Mouse (Mus musculus) heart, embryonic 11.5 days (tissue): ENCODE results near the gene Prm2. TPM values are rescaled to one million over a fixed set of nuclear protein-coding genes. Genes with fewer than 3 reads are reported as not detected.
A peak's percentile ranks its signal among the peaks of the same experiment; 100 is the strongest.

ENCODE experiments used
- ATAC-seq: fragments of 200-750 bp; cut with Nextera tagmentation; replicated peaks from 2 replicates; pipeline ENCODE4 v1.8.0; 2017; ENCODE audit warnings: moderate library complexity; ENCODE audit not compliant: insufficient number of reproducible peaks, low FRiP score, low TSS enrichment
- H3K27ac ChIP-seq: fragments of 300-500 bp; sonication (generic); 2 replicates; pipeline ENCODE4 v1.5.1; 2014; ENCODE audit warnings: mild to moderate bottlenecking, low read depth, low read length
- H3K27me3 ChIP-seq: fragments of 300-500 bp; sonication (generic); 2 replicates; pipeline ENCODE4 v1.6.1; 2014; ENCODE audit warnings: mild to moderate bottlenecking, low read length, mixed read lengths; ENCODE audit not compliant: control insufficient read depth, insufficient read depth
- H3K36me3 ChIP-seq: fragments of 300-500 bp; sonication (generic); 2 replicates; pipeline ENCODE4 v1.6.1; 2014; ENCODE audit warnings: mild to moderate bottlenecking, low read length, moderate library complexity, mixed read lengths; ENCODE audit not compliant: control insufficient read depth, insufficient read depth
- H3K4me1 ChIP-seq: fragments of 300-500 bp; sonication (generic); 2 replicates; pipeline ENCODE4 v1.6.1; 2014; ENCODE audit warnings: low read length; ENCODE audit not compliant: control insufficient read depth, insufficient read depth
- H3K4me2 ChIP-seq: fragments of 300-500 bp; sonication (generic); 2 replicates; pipeline ENCODE4 v1.6.1; 2014; ENCODE audit warnings: mild to moderate bottlenecking, moderate library complexity
- H3K4me3 ChIP-seq: fragments of 300-500 bp; sonication (generic); 2 replicates; pipeline ENCODE4 v1.5.1; 2014; ENCODE audit warnings: low read depth, low read length
- H3K9ac ChIP-seq: fragments of 300-500 bp; sonication (generic); 2 replicates; pipeline ENCODE4 v1.6.1; 2014; ENCODE audit warnings: mild to moderate bottlenecking, low read depth, low read length, moderate library complexity
- H3K9me3 ChIP-seq: fragments of 300-500 bp; sonication (generic); replicated peaks from 2 replicates; pipeline ENCODE4 v1.6.1; 2016; ENCODE audit warnings: low read length; ENCODE audit not compliant: control insufficient read depth
- WGBS: fragments of 180-500 bp; shearing (Covaris S2); extraction: QIAGEN DNeasy Blood & Tissue Kit; methylation state at CpG from one replicate; pipeline ENCODE4 v1.1.7; 2014; ENCODE audit not compliant: insufficient replicate concordance; 5-methylcytosine and 5-hydroxymethylcytosine counted together
- polyA plus RNA-seq: library from polyadenylated mRNA; unstranded; fragments of >200 nt; fragmentation: Nextera tagmentation; extraction: Ambion mirVana; gene quantifications from 2 replicates; pipeline ENCODE4 v1.2.1, GENCODE M21; 2014

Gene Prm2
- polyA plus RNA-seq: not detected in 2 replicates

- no peak for ATAC-seq
- Histone ChIP-seq H3K4me2 (no peak within 1 kb of the TSS), H3K4me3 (no peak within 1 kb of the TSS), H3K27ac (no peak within 1 kb of the TSS), H3K27me3 (peaks cover 25% of the 10 kb centered on the region), H3K9ac (no peak within 1 kb of the TSS), H3K9me3 (no peaks in the 10 kb centered on the region), H3K4me1 (no peaks in the 10 kb centered on the region), H3K36me3 (no peaks in the 10 kb centered on the region)
- WGBS: 69% methylated on average over 6 of the region's 6 CpGs
These were observed at the start of gene Prm2 for GRCm38 (mm10) chr16:10796034-10796433. Prm2 (minus strand) TSS chr16:10796134.

- no peaks in the 10 kb centered on the region for H3K36me3 ChIP-seq
- H3K4me1 ChIP-seq: peaks cover 20% of the 10 kb centered on the region
- H3K27me3 ChIP-seq: no peaks in the 10 kb centered on the region
- WGBS: 39% methylated on average over 6 of the region's 6 CpGs
- H3K4me2 ChIP-seq: peak overlapping the region; percentile 54
- H3K9ac ChIP-seq: peak overlapping the region; percentile 24; the same call in 1 of the 2 replicates
- no peak overlapping the region for H3K4me3 ChIP-seq
- peak overlapping the region; percentile 54 for H3K27ac ChIP-seq
- no peaks in the 10 kb centered on the region for H3K9me3 ChIP-seq
- no peak for ATAC-seq
These were observed 48.4 kb upstream of the Prm2 start for GRCm38 (mm10) chr16:10844319-10844670.

GRCm38 (mm10) chr16:10843486-10844318 is 47.8 kb upstream of the Prm2 start:
- peak; percentile 47; the same call in 1 of the 2 replicates for ATAC-seq
- H3K27ac ChIP-seq: peak overlapping the region; percentile 54
- H3K4me1 ChIP-seq: peaks cover 25% of the 10 kb centered on the region
- H3K9me3 ChIP-seq: no peaks in the 10 kb centered on the region
- 9% methylated on average over 18 of the region's 18 CpGs for WGBS
- H3K4me2 ChIP-seq: peak overlapping the region; percentile 54
- H3K4me3 ChIP-seq: peak overlapping the region; percentile 26
- H3K9ac ChIP-seq: peak overlapping the region; percentile 47
- no peaks in the 10 kb centered on the region for H3K36me3 ChIP-seq
- H3K27me3 ChIP-seq: no peaks in the 10 kb centered on the region

- no peak overlapping the region for H3K4me2 ChIP-seq
- no peaks in the 10 kb centered on the region for H3K36me3 ChIP-seq
- ATAC-seq: no peak
- no peaks in the 10 kb centered on the region for H3K9me3 ChIP-seq
- H3K4me1 ChIP-seq: peaks cover 37% of the 10 kb centered on the region
- no peaks in the 10 kb centered on the region for H3K27me3 ChIP-seq
- no peak overlapping the region for H3K4me3 ChIP-seq
- WGBS: 77% methylated on average over 4 of the region's 4 CpGs
- H3K9ac ChIP-seq: no peak overlapping the region
- H3K27ac ChIP-seq: no peak overlapping the region
These were observed 46.4 kb upstream of the Prm2 start for GRCm38 (mm10) chr16:10842282-10842855.

GRCm38 (mm10) chr16:10840018-10840417 is 44.1 kb upstream of the Prm2 start:
- H3K27ac ChIP-seq: no peak overlapping the region
- H3K9ac ChIP-seq: no peak overlapping the region
- ATAC-seq: no peak
- no peaks in the 10 kb centered on the region for H3K27me3 ChIP-seq
- no peak overlapping the region for H3K4me2 ChIP-seq
- H3K4me3 ChIP-seq: no peak overlapping the region
- 82% methylated on average over 12 of the region's 14 CpGs for WGBS
- H3K36me3 ChIP-seq: no peaks in the 10 kb centered on the region
- H3K4me1 ChIP-seq: peaks cover 35% of the 10 kb centered on the region
- no peaks in the 10 kb centered on the region for H3K9me3 ChIP-seq

- H3K27me3 ChIP-seq: no peaks in the 10 kb centered on the region
- peaks cover 32% of the 10 kb centered on the region for H3K4me1 ChIP-seq
- H3K9me3 ChIP-seq: no peaks in the 10 kb centered on the region
- peak overlapping the region; percentile 49; the same call in 1 of the 2 replicates for H3K9ac ChIP-seq
- peak overlapping the region; percentile 19 for H3K4me2 ChIP-seq
- H3K4me3 ChIP-seq: no peak overlapping the region
- ATAC-seq: no peak
- WGBS: 43% methylated on average over 10 of the region's 10 CpGs
- peak overlapping the region; percentile 81 for H3K27ac ChIP-seq
- no peaks in the 10 kb centered on the region for H3K36me3 ChIP-seq
These were observed 42.7 kb upstream of the Prm2 start for GRCm38 (mm10) chr16:10838487-10839245.

GRCm38 (mm10) chr16:10837903-10838302 is 42.0 kb upstream of the Prm2 start:
- Histone ChIP-seq H3K36me3 (no peaks in the 10 kb centered on the region), H3K27ac (peak overlapping the region; percentile 81), H3K27me3 (no peaks in the 10 kb centered on the region), H3K4me3 (no peak overlapping the region), H3K9ac (peak overlapping the region; percentile 49; the same call in 1 of the 2 replicates), H3K4me2 (peak overlapping the region; percentile 19; the same call in 1 of the 2 replicates), H3K4me1 (peaks cover 27% of the 10 kb centered on the region), H3K9me3 (no peaks in the 10 kb centered on the region)
- 86% methylated on average over 1 of the region's 1 CpGs for WGBS
- no peak for ATAC-seq

GRCm38 (mm10) chr16:10837250-10837649 is 41.3 kb upstream of the Prm2 start:
- H3K4me1 ChIP-seq: peaks cover 27% of the 10 kb centered on the region
- no peak overlapping the region for H3K4me2 ChIP-seq
- H3K36me3 ChIP-seq: no peaks in the 10 kb centered on the region
- WGBS: 79% methylated on average over 3 of the region's 3 CpGs
- H3K9me3 ChIP-seq: no peaks in the 10 kb centered on the region
- H3K9ac ChIP-seq: no peak overlapping the region
- H3K27me3 ChIP-seq: no peaks in the 10 kb centered on the region
- no peak overlapping the region for H3K27ac ChIP-seq
- no peak for ATAC-seq
- no peak overlapping the region for H3K4me3 ChIP-seq
